Mouse (Mus musculus) midbrain, embryonic 14.5 days (tissue): Measurements from ENCODE around the gene Lhx1. TPM values are rescaled to one million over a fixed set of nuclear protein-coding genes. Genes with fewer than 3 reads are reported as not detected.
A peak's percentile ranks its signal among the peaks of the same experiment; 100 is the strongest.

Experiments
- ATAC-seq: fragments of 200-750 bp; cut with Nextera tagmentation; 2 replicates; pipeline ENCODE4 v1.8.0; 2017; ENCODE audit warnings: moderate number of reproducible peaks, moderate library complexity; ENCODE audit not compliant: low FRiP score, low TSS enrichment
- DNase-seq: peaks from one replicate; pipeline ENCODE4 v3.0.0-alpha.2; 2015
- H3K27ac ChIP-seq: fragments of 300-500 bp; sonication (generic); replicated peaks from 2 replicates; pipeline ENCODE4 v1.5.1; 2014; ENCODE audit warnings: mild to moderate bottlenecking, low read depth, low read length, moderate library complexity
- H3K27me3 ChIP-seq: fragments of 300-500 bp; sonication (generic); 2 replicates; pipeline ENCODE4 v1.6.1; 2014; ENCODE audit warnings: low read length, control low read depth, mixed read lengths; ENCODE audit not compliant: control insufficient read depth, insufficient read depth
- H3K36me3 ChIP-seq: fragments of 300-500 bp; sonication (generic); 2 replicates; pipeline ENCODE4 v1.6.1; 2014; ENCODE audit warnings: low read length, control low read depth; ENCODE audit not compliant: control insufficient read depth, insufficient read depth
- H3K4me1 ChIP-seq: fragments of 300-500 bp; sonication (generic); 2 replicates; pipeline ENCODE4 v1.6.1; 2014; ENCODE audit warnings: mild to moderate bottlenecking, antibody characterized with exemption, low read length, control low read depth; ENCODE audit not compliant: control insufficient read depth, insufficient read depth
- H3K4me2 ChIP-seq: fragments of 300-500 bp; sonication (generic); 2 replicates; pipeline ENCODE4 v1.6.1; 2014; ENCODE audit warnings: mild to moderate bottlenecking, low read length, moderate library complexity
- H3K4me3 ChIP-seq: fragments of 300-500 bp; sonication (generic); replicated peaks from 2 replicates; pipeline ENCODE4 v1.5.1; 2014; ENCODE audit warnings: low read depth, low read length
- H3K9ac ChIP-seq: fragments of 300-500 bp; sonication (generic); replicated peaks from 2 replicates; pipeline ENCODE4 v1.6.1; 2014; ENCODE audit warnings: mild to moderate bottlenecking, low read length, moderate library complexity
- H3K9me3 ChIP-seq: fragments of 300-500 bp; sonication (generic); 2 replicates; pipeline ENCODE4 v1.6.1; 2016; ENCODE audit warnings: low read length, control low read depth, mixed read lengths; ENCODE audit not compliant: control insufficient read depth
- WGBS: fragments of 180-500 bp; shearing (Covaris S2); extraction: QIAGEN DNeasy Blood & Tissue Kit; methylation state at CpG from one replicate; pipeline ENCODE4 v1.1.7; 2014; 5-methylcytosine and 5-hydroxymethylcytosine counted together
- polyA plus RNA-seq: library from polyadenylated mRNA; unstranded; fragments of >200 nt; fragmentation: Nextera tagmentation; extraction: Ambion mirVana; gene quantifications from 2 replicates; pipeline ENCODE4 v1.2.1, GENCODE M21; 2014

The Lhx1 gene
- polyA plus RNA-seq, 1 experiment from 2014 or later = 53.0 TPM

GRCm38 (mm10) chr11:84565224-84565623 lies 39.9 kb upstream of the Lhx1 start:
- Histone ChIP-seq H3K4me1 (peaks cover 36% of the 10 kb centered on the region), H3K36me3 (no peaks in the 10 kb centered on the region), H3K9ac (no peak overlapping the region), H3K4me3 (no peak overlapping the region), H3K9me3 (no peaks in the 10 kb centered on the region), H3K4me2 (no peak overlapping the region), H3K27me3 (no peaks in the 10 kb centered on the region), H3K27ac (no peak overlapping the region)
- 77% methylated on average over 3 of the region's 3 CpGs for WGBS
- DNase-seq (no peak), ATAC-seq (no peak)

DNA sequence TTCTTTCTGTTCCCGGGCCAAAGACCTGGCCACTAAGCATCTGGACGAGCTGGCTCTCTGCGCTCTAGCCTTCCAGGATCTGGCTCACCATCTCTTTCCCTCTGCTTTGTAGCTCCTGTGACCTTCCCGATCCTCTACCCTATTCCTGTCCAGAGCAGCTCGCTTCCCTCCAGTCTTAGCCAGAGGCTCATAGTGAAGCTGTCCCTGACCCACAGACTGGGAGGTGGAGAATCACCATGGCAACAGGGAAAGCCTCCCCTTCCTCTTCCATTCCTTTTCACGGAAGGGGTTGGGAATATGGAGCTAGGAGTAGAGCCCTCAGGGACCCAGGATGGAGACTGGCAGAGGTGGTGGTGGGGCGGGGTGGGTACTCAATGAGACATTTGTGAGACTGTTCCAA lies 38.0 kb upstream of the Lhx1 start:
- H3K27ac ChIP-seq = 0 out of 2 replicates have a peak overlapping the region, but pooled peaks have one; percentile 1
- DNase-seq (peak; percentile 59), ATAC-seq (0 out of 2 replicates have a peak, but pooled peaks have one; percentile 17)
- peaks cover 21% of the 10 kb centered on the region for H3K4me1 ChIP-seq
- H3K9me3 ChIP-seq = no peaks in the 10 kb centered on the region
- WGBS = 21% methylated on average over 7 of the region's 7 CpGs
- H3K27me3 ChIP-seq = no peaks in the 10 kb centered on the region
- no peak overlapping the region for H3K4me2 ChIP-seq
- H3K36me3 ChIP-seq = no peaks in the 10 kb centered on the region
- H3K9ac ChIP-seq = no peak overlapping the region
- no peak overlapping the region for H3K4me3 ChIP-seq

DNA sequence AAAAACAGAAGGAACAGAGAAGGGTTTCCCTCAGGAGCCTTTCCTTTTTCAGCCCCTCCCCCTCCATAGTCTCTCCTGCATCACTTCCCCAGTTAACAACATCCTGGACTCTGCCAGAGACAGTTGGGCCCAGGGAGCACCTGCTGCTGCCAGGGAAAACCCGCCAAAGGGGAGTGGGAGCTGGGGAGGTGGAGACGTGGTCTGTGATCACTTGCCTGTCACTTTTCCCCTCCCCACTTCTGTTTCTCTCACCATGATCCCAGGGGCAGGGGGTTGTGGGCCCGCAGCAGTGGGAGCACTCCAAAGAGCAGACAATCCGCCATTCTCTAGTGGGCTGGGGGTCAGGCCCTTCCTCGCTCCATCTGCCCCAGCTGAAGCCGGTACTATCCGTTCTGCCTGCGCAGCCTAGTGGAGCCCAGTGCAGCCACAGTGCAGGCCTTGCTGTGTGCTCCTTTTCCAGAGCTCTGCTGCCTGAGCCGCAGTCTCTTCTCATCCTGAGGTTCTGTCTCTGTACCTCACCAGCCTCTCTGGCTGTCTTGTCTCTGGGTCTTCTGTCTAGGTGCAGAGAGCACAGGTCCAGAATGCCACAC lies 37.5 kb upstream of the Lhx1 start:
- Histone ChIP-seq H3K4me2 (no peak overlapping the region), H3K9ac (no peak overlapping the region), H3K36me3 (no peaks in the 10 kb centered on the region), H3K4me1 (peaks cover 16% of the 10 kb centered on the region), H3K4me3 (no peak overlapping the region), H3K27ac (0 out of 2 replicates have a peak overlapping the region, but pooled peaks have one; percentile 1), H3K27me3 (no peaks in the 10 kb centered on the region), H3K9me3 (no peaks in the 10 kb centered on the region)
- peak; percentile 53 for DNase-seq
- WGBS = 2% methylated on average over 9 of the region's 9 CpGs
- ATAC-seq = peak; percentile 37; the same call in 1 of the 2 replicates

GRCm38 (mm10) chr11:84561546-84561945 lies 36.2 kb upstream of the Lhx1 start:
- H3K4me1 ChIP-seq = peaks cover 14% of the 10 kb centered on the region
- DNase-seq (no peak), ATAC-seq (no peak)
- H3K27ac ChIP-seq = no peak overlapping the region
- H3K4me3 ChIP-seq = no peak overlapping the region
- H3K9ac ChIP-seq = no peak overlapping the region
- H3K27me3 ChIP-seq = no peaks in the 10 kb centered on the region
- 74% methylated on average over 5 of the region's 5 CpGs for WGBS
- H3K36me3 ChIP-seq = no peaks in the 10 kb centered on the region
- no peak overlapping the region for H3K4me2 ChIP-seq
- no peaks in the 10 kb centered on the region for H3K9me3 ChIP-seq

GRCm38 (mm10) chr11:84553821-84554450 lies 28.6 kb upstream of the Lhx1 start:
- Histone ChIP-seq H3K9me3 (no peaks in the 10 kb centered on the region), H3K4me3 (no peak overlapping the region), H3K27ac (no peak overlapping the region), H3K4me2 (no peak overlapping the region), H3K36me3 (no peaks in the 10 kb centered on the region), H3K9ac (no peak overlapping the region), H3K27me3 (no peaks in the 10 kb centered on the region), H3K4me1 (no peaks in the 10 kb centered on the region)
- ATAC-seq = no peak
- DNase-seq = no peak
- 81% methylated on average over 14 of the region's 14 CpGs for WGBS

DNA sequence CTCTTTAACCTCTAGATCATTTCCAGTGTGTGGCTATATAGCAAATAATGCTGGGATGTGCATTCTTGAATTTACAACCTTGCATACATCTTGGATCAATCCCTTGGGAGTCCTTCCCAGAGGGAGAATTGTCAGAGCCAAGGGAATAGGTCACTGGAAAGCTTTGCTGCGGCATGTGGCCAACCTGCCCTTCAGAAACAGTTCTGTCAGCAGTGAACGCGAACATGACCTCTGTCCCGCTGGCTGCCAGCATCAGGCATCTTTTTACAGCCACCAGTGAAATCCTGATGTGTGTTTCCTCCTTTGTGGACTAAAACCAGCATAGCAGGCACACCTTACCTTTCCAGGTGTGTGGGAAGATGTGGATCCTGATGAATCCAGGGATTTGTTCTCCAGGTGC lies 26.0 kb upstream of the Lhx1 start:
- Histone ChIP-seq H3K4me3 (no peak overlapping the region), H3K36me3 (no peaks in the 10 kb centered on the region)
- WGBS = 84% methylated on average over 4 of the region's 4 CpGs

GRCm38 (mm10) chr11:84549258-84549791 lies 24.0 kb upstream of the Lhx1 start:
- no peak for ATAC-seq
- no peak overlapping the region for H3K4me2 ChIP-seq
- DNase-seq = no peak
- H3K4me1 ChIP-seq = peaks cover 2% of the 10 kb centered on the region; the same call in 1 of the 2 replicates
- no peak overlapping the region for H3K27ac ChIP-seq
- H3K36me3 ChIP-seq = no peaks in the 10 kb centered on the region
- H3K9me3 ChIP-seq = no peaks in the 10 kb centered on the region
- H3K27me3 ChIP-seq = no peaks in the 10 kb centered on the region
- no peak overlapping the region for H3K4me3 ChIP-seq
- WGBS = 73% methylated on average over 6 of the region's 6 CpGs
- no peak overlapping the region for H3K9ac ChIP-seq

More for the DNA sequence above, 26.0 kb upstream of the Lhx1 start:
- Histone ChIP-seq H3K9me3 (no peaks in the 10 kb centered on the region), H3K27ac (no peak overlapping the region), H3K4me1 (peaks cover 2% of the 10 kb centered on the region; the same call in 1 of the 2 replicates), H3K4me2 (no peak overlapping the region), H3K27me3 (no peaks in the 10 kb centered on the region), H3K9ac (no peak overlapping the region)
- DNase-seq (no peak), ATAC-seq (no peak)

GRCm38 (mm10) chr11:84548293-84548692 lies 23.0 kb upstream of the Lhx1 start:
- Histone ChIP-seq H3K36me3 (no peaks in the 10 kb centered on the region), H3K9ac (no peak overlapping the region), H3K4me3 (no peak overlapping the region), H3K9me3 (no peaks in the 10 kb centered on the region), H3K4me1 (peaks cover 2% of the 10 kb centered on the region; the same call in 1 of the 2 replicates), H3K27me3 (no peaks in the 10 kb centered on the region), H3K4me2 (no peak overlapping the region), H3K27ac (peak overlapping the region; percentile 33; the same call in 1 of the 2 replicates)
- ATAC-seq (no peak), DNase-seq (peak; percentile 42)
- WGBS = 17% methylated on average over 2 of the region's 2 CpGs
